Mouse (Mus musculus): ENCODE measurements around the gene Ccdc186. TPM values are rescaled to one million over a fixed set of nuclear protein-coding genes. Genes with fewer than 3 reads are reported as not detected.

Gene Ccdc186
- polyA plus RNA-seq, 1 experiment from 2014 or later, result 19.3 TPM

DNA sequence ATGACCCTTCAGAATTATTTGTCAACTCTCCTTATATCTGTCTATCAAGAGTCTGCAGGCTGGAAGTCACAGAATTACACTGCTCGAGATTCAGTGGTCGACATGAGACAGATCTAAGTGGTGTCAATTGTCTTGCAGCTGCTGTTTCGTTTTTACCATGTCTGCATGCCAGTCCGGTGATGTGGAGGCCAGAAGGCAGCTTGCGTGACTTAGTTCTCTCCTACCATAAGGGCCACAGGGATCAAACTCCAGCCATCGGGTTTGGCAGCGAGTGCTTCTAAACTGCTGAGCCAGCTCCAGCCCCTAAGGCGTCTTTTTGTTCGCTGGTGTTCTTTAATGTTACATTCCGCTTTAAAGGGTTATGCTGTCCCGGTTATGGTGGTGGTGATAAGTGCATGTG, 6.3 kb upstream of the Ccdc186 start:
- no peaks in the 10 kb centered on the region for H3K36me3 ChIP-seq (ENCODE audit: control insufficient read depth, insufficient read depth, low read length)
- H3K27ac ChIP-seq (ENCODE audit: low read length), result no peak overlapping the region
- H3K4me1 ChIP-seq (ENCODE audit: control insufficient read depth, insufficient read depth, low read length), result peaks cover 7% of the 10 kb centered on the region
- H3K4me3 ChIP-seq (replicated peaks; ENCODE audit: low read length), result no peak overlapping the region
- H3K27me3 ChIP-seq (ENCODE audit: control insufficient read depth, insufficient read depth, low read length), result no peaks in the 10 kb centered on the region
- 81% methylated on average over 11 of the region's 11 CpGs for WGBS
- no peak overlapping the region for H3K4me2 ChIP-seq (ENCODE audit: low read depth, low read length)
- ATAC-seq (ENCODE audit: insufficient read depth, low FRiP score), result no peak
- H3K9me3 ChIP-seq (replicated peaks; ENCODE audit: control insufficient read depth, low read length), result 0 out of 2 replicates have a peak, but pooled peaks cover 3% of the 10 kb centered on the region
- H3K9ac ChIP-seq (ENCODE audit: low read length), result no peak overlapping the region

- Histone ChIP-seq H3K27ac (ENCODE audit: low read length) (0 out of 2 replicates have a peak within 1 kb of the TSS, but pooled peaks have one; percentile 29), H3K4me2 (ENCODE audit: low read depth, low read length) (peak within 1 kb of the TSS; percentile 49), H3K9me3 (replicated peaks; ENCODE audit: control insufficient read depth, low read length) (0 out of 2 replicates have a peak, but pooled peaks cover 3% of the 10 kb centered on the region), H3K4me1 (ENCODE audit: control insufficient read depth, insufficient read depth, low read length) (peaks cover 11% of the 10 kb centered on the region), H3K27me3 (ENCODE audit: control insufficient read depth, insufficient read depth, low read length) (no peaks in the 10 kb centered on the region), H3K4me3 (replicated peaks; ENCODE audit: low read length) (peak within 1 kb of the TSS; percentile 27), H3K9ac (ENCODE audit: low read length) (peak within 1 kb of the TSS; percentile 39; the same call in 1 of the 2 replicates), H3K36me3 (ENCODE audit: control insufficient read depth, insufficient read depth, low read length) (no peaks in the 10 kb centered on the region)
- 0 out of 2 replicates have a peak, but pooled peaks have one; percentile 18 for ATAC-seq (ENCODE audit: insufficient read depth, low FRiP score)
- 51% methylated on average over 44 of the region's 44 CpGs for WGBS
Measured at GRCm38 (mm10) chr19:56826047-56826631, 4.1 kb upstream of the Ccdc186 start, which contains the start of gene Tdrd1. TSS of gene Tdrd1 (plus strand) at chr19:56826209.

DNA sequence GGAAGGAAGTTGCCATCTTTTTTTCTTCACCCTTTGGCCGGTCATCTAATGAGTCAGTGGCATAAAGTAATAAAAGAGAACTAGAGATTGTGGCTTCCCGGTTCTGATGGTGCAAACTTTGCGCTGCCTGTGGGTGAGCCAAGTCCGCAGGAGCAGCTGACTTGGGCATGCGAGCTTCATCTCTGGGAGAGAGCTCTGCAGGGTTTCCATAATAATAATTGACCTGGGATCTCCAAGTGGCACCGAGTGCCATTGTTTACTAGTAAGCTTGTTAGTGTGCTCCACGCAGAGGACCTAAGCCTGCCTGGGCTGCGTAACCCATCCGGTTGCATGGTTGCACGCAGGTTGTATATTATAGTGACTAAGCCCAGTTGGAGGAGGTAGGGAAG, 452 bp upstream of the Ccdc186 start:
- WGBS, result 17% methylated on average over 10 of the region's 10 CpGs

GRCm38 (mm10) chr19:56821040-56821797, 771 bp downstream of the Ccdc186 start:
- Histone ChIP-seq H3K4me2 (ENCODE audit: low read depth, low read length) (peak overlapping the region; percentile 76), H3K36me3 (ENCODE audit: control insufficient read depth, insufficient read depth, low read length) (no peaks in the 10 kb centered on the region), H3K9ac (ENCODE audit: low read length) (peak overlapping the region; percentile 97), H3K27ac (ENCODE audit: low read length) (peak overlapping the region; percentile 93), H3K4me3 (replicated peaks; ENCODE audit: low read length) (peak overlapping the region; percentile 98), H3K27me3 (ENCODE audit: control insufficient read depth, insufficient read depth, low read length) (no peaks in the 10 kb centered on the region), H3K9me3 (replicated peaks; ENCODE audit: control insufficient read depth, low read length) (no peaks in the 10 kb centered on the region), H3K4me1 (ENCODE audit: control insufficient read depth, insufficient read depth, low read length) (peaks cover 31% of the 10 kb centered on the region)
- 7% methylated on average over 22 of the region's 22 CpGs for WGBS
- no peak for ATAC-seq (ENCODE audit: insufficient read depth, low FRiP score)

More for the DNA sequence above, 452 bp upstream of the Ccdc186 start:
- H3K27me3 ChIP-seq (ENCODE audit: control insufficient read depth, insufficient read depth, low read length), result no peaks in the 10 kb centered on the region
- peak; percentile 51 for ATAC-seq (ENCODE audit: insufficient read depth, low FRiP score)
- H3K4me3 ChIP-seq (replicated peaks; ENCODE audit: low read length), result peak overlapping the region; percentile 98
- no peaks in the 10 kb centered on the region for H3K36me3 ChIP-seq (ENCODE audit: control insufficient read depth, insufficient read depth, low read length)
- H3K27ac ChIP-seq (ENCODE audit: low read length), result peak overlapping the region; percentile 64
- peak overlapping the region; percentile 71 for H3K4me2 ChIP-seq (ENCODE audit: low read depth, low read length)
- 0 out of 2 replicates have a peak, but pooled peaks cover 3% of the 10 kb centered on the region for H3K9me3 ChIP-seq (replicated peaks; ENCODE audit: control insufficient read depth, low read length)
- peak overlapping the region; percentile 66 for H3K9ac ChIP-seq (ENCODE audit: low read length)
- peaks cover 25% of the 10 kb centered on the region for H3K4me1 ChIP-seq (ENCODE audit: control insufficient read depth, insufficient read depth, low read length)

DNA sequence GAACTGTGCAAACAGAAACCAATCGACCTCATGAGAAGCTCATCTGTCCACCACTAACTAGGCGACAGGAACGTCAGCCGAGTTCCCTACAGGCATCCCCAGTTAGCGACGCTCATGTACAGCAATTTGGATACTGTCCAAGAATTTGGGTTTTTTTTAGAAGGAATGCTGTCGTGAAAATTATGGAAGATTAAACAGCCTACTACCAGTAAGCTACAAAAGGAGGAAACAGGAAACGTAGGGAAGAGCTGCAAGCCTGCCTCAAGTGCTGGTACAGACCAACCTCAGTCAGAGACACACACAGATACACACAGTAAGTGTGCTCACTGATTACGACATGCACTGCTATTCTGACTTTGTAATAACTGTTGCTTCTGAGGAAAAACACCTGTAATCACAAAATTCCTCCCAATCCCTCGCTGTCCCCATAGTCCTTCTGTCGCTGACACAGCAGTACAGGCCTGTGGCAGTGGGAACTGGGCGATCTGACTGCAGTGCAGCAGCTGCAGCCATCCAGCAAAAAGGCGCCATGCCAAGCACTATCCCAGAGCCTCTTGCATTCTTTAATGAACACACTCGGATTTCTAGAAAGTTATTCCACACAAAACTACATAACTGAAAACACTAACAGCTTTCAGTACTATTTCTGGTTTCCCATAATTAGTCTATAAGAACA, 4.0 kb downstream of the Ccdc186 start:
- H3K27ac ChIP-seq (ENCODE audit: low read length), result peak overlapping the region; percentile 38
- H3K4me3 ChIP-seq (replicated peaks; ENCODE audit: low read length), result 0 out of 2 replicates have a peak overlapping the region, but pooled peaks have one; percentile 2
- no peaks in the 10 kb centered on the region for H3K27me3 ChIP-seq (ENCODE audit: control insufficient read depth, insufficient read depth, low read length)
- no peaks in the 10 kb centered on the region for H3K9me3 ChIP-seq (replicated peaks; ENCODE audit: control insufficient read depth, low read length)
- H3K36me3 ChIP-seq (ENCODE audit: control insufficient read depth, insufficient read depth, low read length), result no peaks in the 10 kb centered on the region
- H3K4me2 ChIP-seq (ENCODE audit: low read depth, low read length), result peak overlapping the region; percentile 20; the same call in 1 of the 2 replicates
- 27% methylated on average over 14 of the region's 14 CpGs for WGBS
- H3K9ac ChIP-seq (ENCODE audit: low read length), result 0 out of 2 replicates have a peak overlapping the region, but pooled peaks have one; percentile 32
- ATAC-seq (ENCODE audit: insufficient read depth, low FRiP score), result no peak
- H3K4me1 ChIP-seq (ENCODE audit: control insufficient read depth, insufficient read depth, low read length), result peaks cover 29% of the 10 kb centered on the region

GRCm38 (mm10) chr19:56813360-56813759, 8.6 kb downstream of the Ccdc186 start:
- H3K4me3 ChIP-seq (replicated peaks; ENCODE audit: low read length), result no peak overlapping the region
- no peaks in the 10 kb centered on the region for H3K27me3 ChIP-seq (ENCODE audit: control insufficient read depth, insufficient read depth, low read length)
- no peak overlapping the region for H3K9ac ChIP-seq (ENCODE audit: low read length)
- peaks cover 6% of the 10 kb centered on the region; the same call in 1 of the 2 replicates for H3K36me3 ChIP-seq (ENCODE audit: control insufficient read depth, insufficient read depth, low read length)
- H3K4me2 ChIP-seq (ENCODE audit: low read depth, low read length), result no peak overlapping the region
- WGBS, result 84% methylated on average over 4 of the region's 4 CpGs
- no peaks in the 10 kb centered on the region for H3K9me3 ChIP-seq (replicated peaks; ENCODE audit: control insufficient read depth, low read length)
- ATAC-seq (ENCODE audit: insufficient read depth, low FRiP score), result no peak
- peaks cover 20% of the 10 kb centered on the region for H3K4me1 ChIP-seq (ENCODE audit: control insufficient read depth, insufficient read depth, low read length)
- H3K27ac ChIP-seq (ENCODE audit: low read length), result no peak overlapping the region

- no peak overlapping the region for H3K27ac ChIP-seq (ENCODE audit: low read length)
- ATAC-seq (ENCODE audit: insufficient read depth, low FRiP score), result peak; percentile 53; the same call in 1 of the 2 replicates
- 39% methylated on average over 9 of the region's 9 CpGs for WGBS
Measured at GRCm38 (mm10) chr19:56811590-56811989, 10.4 kb downstream of the Ccdc186 start.

DNA sequence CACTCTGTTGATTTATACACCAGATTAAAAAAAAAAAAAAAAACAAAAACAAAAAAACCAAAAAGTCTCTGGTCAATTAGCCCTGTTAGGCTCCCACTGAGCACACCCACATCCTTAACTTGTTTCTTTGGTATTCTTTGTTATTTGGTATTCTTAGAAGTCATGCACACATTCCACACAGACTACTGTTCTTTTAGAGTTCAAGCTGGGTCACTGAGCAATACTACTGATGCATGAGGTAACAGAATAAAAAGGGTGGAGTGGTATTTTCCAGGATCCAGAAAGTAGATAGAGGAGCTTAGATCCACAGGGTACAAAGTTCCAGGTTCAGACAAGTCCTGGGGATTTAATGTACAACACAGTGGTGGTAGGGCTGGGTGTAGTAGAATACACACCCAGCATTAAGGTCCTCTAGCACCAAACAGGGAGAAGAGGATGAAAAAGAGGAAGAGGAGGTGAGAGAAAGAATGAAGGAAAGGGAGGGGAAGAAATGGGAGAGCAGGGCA, 11.3 kb downstream of the Ccdc186 start:
- Histone ChIP-seq H3K9me3 (replicated peaks; ENCODE audit: control insufficient read depth, low read length) (no peaks in the 10 kb centered on the region), H3K4me1 (ENCODE audit: control insufficient read depth, insufficient read depth, low read length) (0 out of 2 replicates have a peak, but pooled peaks cover 3% of the 10 kb centered on the region), H3K36me3 (ENCODE audit: control insufficient read depth, insufficient read depth, low read length) (peaks cover 21% of the 10 kb centered on the region; the same call in 1 of the 2 replicates), H3K27ac (ENCODE audit: low read length) (no peak overlapping the region), H3K4me3 (replicated peaks; ENCODE audit: low read length) (no peak overlapping the region), H3K27me3 (ENCODE audit: control insufficient read depth, insufficient read depth, low read length) (no peaks in the 10 kb centered on the region), H3K4me2 (ENCODE audit: low read depth, low read length) (no peak overlapping the region), H3K9ac (ENCODE audit: low read length) (no peak overlapping the region)
- no peak for ATAC-seq (ENCODE audit: insufficient read depth, low FRiP score)

More at GRCm38 (mm10) chr19:56811590-56811989, 10.4 kb downstream of the Ccdc186 start:
- Histone ChIP-seq H3K4me3 (replicated peaks; ENCODE audit: low read length) (no peak overlapping the region), H3K9me3 (replicated peaks; ENCODE audit: control insufficient read depth, low read length) (no peaks in the 10 kb centered on the region), H3K4me1 (ENCODE audit: control insufficient read depth, insufficient read depth, low read length) (peaks cover 7% of the 10 kb centered on the region; the same call in 1 of the 2 replicates), H3K36me3 (ENCODE audit: control insufficient read depth, insufficient read depth, low read length) (peaks cover 18% of the 10 kb centered on the region; the same call in 1 of the 2 replicates), H3K4me2 (ENCODE audit: low read depth, low read length) (no peak overlapping the region), H3K27me3 (ENCODE audit: control insufficient read depth, insufficient read depth, low read length) (no peaks in the 10 kb centered on the region), H3K9ac (ENCODE audit: low read length) (no peak overlapping the region)

All from stomach, embryonic 16.5 days (tissue).